Comparison of ENCODE assay signal across 22 mouse cellular contexts in the genomic region with DNA sequence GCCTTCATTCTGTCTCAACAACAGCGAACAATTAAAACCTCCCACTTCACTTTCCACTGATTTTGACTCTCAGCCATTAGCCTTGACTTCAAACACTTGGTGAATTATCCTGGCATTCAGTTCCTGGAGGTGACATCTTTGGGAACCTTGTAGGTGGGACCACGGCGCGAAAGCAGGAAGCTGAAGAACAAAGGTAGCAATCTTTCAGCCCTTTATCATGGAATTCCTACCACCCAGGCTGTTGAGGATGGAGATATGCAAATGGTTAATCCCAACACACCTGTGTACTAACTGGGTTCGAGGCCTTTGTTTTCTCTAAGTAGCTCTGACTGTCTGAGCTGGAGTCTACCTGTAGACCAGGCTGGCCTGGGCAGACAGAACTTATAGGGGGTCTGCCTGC.
A peak's percentile ranks its signal among the peaks of the same experiment; 100 is the strongest.
DNase-seq lines count a peak whose midpoint lies in the region; ATAC-seq and TF ChIP-seq lines count a peak whose summit lies in the region.
"Had no signal": no experiment of that assay in that cellular context is flagged by ENCODE, and none has a peak within 500 bp of the region (broad histone marks: within the 10 kb centered on the region; RNA-seq: fewer than 3 reads in every experiment).

No protein-coding gene starts in this region.

- DNase-seq in ES-CJ7 (ENCODE audit: low read depth, low spot score) (peak; percentile 96), R1 (ENCODE audit: low read depth, low spot score) (peak; percentile 97), ZHBTc4 (ENCODE audit: low read depth, low spot score) (peak; percentile 92)
- no peak for DNase-seq in lung, adult 2 months
- no peak for DNase-seq in gastrocnemius, postnatal 36 days
- DNase-seq: adrenal gland, postnatal 10 days; adrenal gland, postnatal 25 days; cerebellum, adult 11 months; cerebellum, adult 18-20 months; cerebellum, adult 8-10 months; cerebellum, adult 9-11 months; cerebellum, postnatal 14 days; cerebellum, postnatal 36 days; embryo, embryonic 11 days; forebrain, postnatal 0 days had no signal

- ATAC-seq in kidney, embryonic 15.5 days (replicated peaks; ENCODE audit: low FRiP score), result no peak
- ATAC-seq: forebrain, embryonic 13.5 days; forebrain, embryonic 15.5 days; forebrain, postnatal 0 days; Patski had no signal

- intact Hi-C loops in gastrocnemius, postnatal 36 days (cut with DNase I), result no loop called here

- no peaks in the 10 kb centered on the region for H3K9me3 ChIP-seq in kidney, embryonic 15.5 days (replicated peaks)
- H3K9me3 ChIP-seq: embryonic facial prominence, embryonic 13.5 days; embryonic facial prominence, embryonic 15.5 days; forebrain, embryonic 13.5 days; forebrain, embryonic 15.5 days; G1E had no signal

- H3K4me3 ChIP-seq in lung, adult 2 months (replicated peaks; ENCODE audit: extremely low read depth, low read depth, low read length), result no peak overlapping the region
- H3K4me3 ChIP-seq in kidney, embryonic 15.5 days (replicated peaks), result no peak overlapping the region
- H3K4me3 ChIP-seq: embryonic facial prominence, embryonic 13.5 days; embryonic facial prominence, embryonic 15.5 days; forebrain, embryonic 13.5 days; forebrain, embryonic 15.5 days had no signal

- H3K9ac ChIP-seq in kidney, embryonic 15.5 days, result no peak overlapping the region
- H3K9ac ChIP-seq: embryonic facial prominence, embryonic 13.5 days; embryonic facial prominence, embryonic 15.5 days; forebrain, embryonic 13.5 days; forebrain, embryonic 15.5 days; forebrain, postnatal 0 days had no signal

- 0 out of 2 replicates have a peak, but pooled peaks cover 3% of the 10 kb centered on the region for H3K27me3 ChIP-seq in kidney, embryonic 15.5 days
- H3K27me3 ChIP-seq: embryonic facial prominence, embryonic 15.5 days; Patski had no signal

- H3K27ac ChIP-seq in kidney, embryonic 15.5 days, result no peak overlapping the region
- H3K27ac ChIP-seq: embryonic facial prominence, embryonic 13.5 days; embryonic facial prominence, embryonic 15.5 days; forebrain, embryonic 13.5 days; forebrain, embryonic 15.5 days had no signal

- 86% methylated on average over 5 of the region's 5 CpGs for WGBS in lung, adult 2 months
- 81% methylated on average over 5 of the region's 5 CpGs for WGBS in kidney, embryonic 15.5 days

- TF ChIP-seq POLR2A in lung, adult 2 months (IDR thresholded peaks at IDR 0.05; ENCODE audit: borderline replicate concordance, extremely low read depth, low read depth, low read length), result no peak

- TF ChIP-seq CTCF in lung, adult 2 months (IDR thresholded peaks at IDR 0.05; ENCODE audit: insufficient read depth, low read length), result no peak

- H3K4me2 ChIP-seq in kidney, embryonic 15.5 days, result no peak overlapping the region
- H3K4me2 ChIP-seq: embryonic facial prominence, embryonic 13.5 days; embryonic facial prominence, embryonic 15.5 days; forebrain, embryonic 13.5 days; forebrain, embryonic 15.5 days had no signal

- peaks cover 3% of the 10 kb centered on the region; the same call in 1 of the 2 replicates for H3K4me1 ChIP-seq in lung, adult 2 months (ENCODE audit: control insufficient read depth, insufficient read depth, low read length)
- peaks cover 26% of the 10 kb centered on the region for H3K4me1 ChIP-seq in kidney, embryonic 15.5 days

- no peaks in the 10 kb centered on the region for H3K36me3 ChIP-seq in kidney, embryonic 15.5 days
- H3K36me3 ChIP-seq: embryonic facial prominence, embryonic 13.5 days; embryonic facial prominence, embryonic 15.5 days; forebrain, embryonic 15.5 days; G1E had no signal

Comparison
In these comparisons a context has a peak if more than half of its experiments do, and no peak if none do; other contexts are left out.
1. DNase-seq: peak in ES-CJ7 (single experiment), R1 (single experiment) and ZHBTc4 (single experiment); none in lung, adult 2 months (single experiment) and gastrocnemius, postnatal 36 days (0 of 2).